Mouse (Mus musculus) gonadal fat pad, adult 2 months (tissue): ENCODE data around the gene Knl1. TPM values are rescaled to one million over a fixed set of nuclear protein-coding genes. Genes with fewer than 3 reads are reported as not detected.

Experiments
- polyA plus RNA-seq: library from polyadenylated mRNA; depleted of rRNA; stranded (reverse); fragments of >200 nt; gene quantifications from 2 replicates; pipeline ENCODE4 v1.2.3, GENCODE M21; 2012; rRNA removed

Gene Knl1
- polyA plus RNA-seq, 1 experiment: 0.27 TPM

Other genes starting within 250 kb of the Knl1 start
- 2.0 and 2.8 TPM in 2 replicates for gene Knstrn, start 233.1 kb upstream of the Knl1 start, polyA plus RNA-seq
- gene Ivd, start 185.2 kb upstream of the Knl1 start, polyA plus RNA-seq: 109 and 135 TPM in 2 replicates
- 22.9 and 29.9 TPM in 2 replicates for gene Bahd1, start 146.7 kb upstream of the Knl1 start, polyA plus RNA-seq
- 11.8 and 12.0 TPM in 2 replicates for gene Chst14, start 120.6 kb upstream of the Knl1 start, polyA plus RNA-seq
- gene Ccdc32, start 17.7 kb upstream of the Knl1 start, polyA plus RNA-seq: 7.4 and 10.3 TPM in 2 replicates
- gene Rpusd2, start 12.3 kb upstream of the Knl1 start, polyA plus RNA-seq: 2.8 and 3.5 TPM in 2 replicates
- gene Rad51, start 65.7 kb downstream of the Knl1 start, polyA plus RNA-seq: 2.1 and 2.6 TPM in 2 replicates
- 23.1 and 24.5 TPM in 2 replicates for gene Rmdn3, start 109.9 kb downstream of the Knl1 start, polyA plus RNA-seq
- gene Gchfr, start 120.7 kb downstream of the Knl1 start, polyA plus RNA-seq: 15.6 and 55.8 TPM in 2 replicates
- 0.03 TPM in 1 of 2 replicates, not detected in the other for gene Gm14137, start 127.4 kb downstream of the Knl1 start, polyA plus RNA-seq
- gene Zfyve19, start 161.5 kb downstream of the Knl1 start, polyA plus RNA-seq: 45.3 and 57.7 TPM in 2 replicates
- gene Dnajc17, start 161.7 kb downstream of the Knl1 start, polyA plus RNA-seq: 6.7 and 8.9 TPM in 2 replicates
- 1.2 and 1.7 TPM in 2 replicates for gene Ppp1r14d, start 182.8 kb downstream of the Knl1 start, polyA plus RNA-seq
- gene Spint1, start 190.2 kb downstream of the Knl1 start, polyA plus RNA-seq: 38.8 and 49.1 TPM in 2 replicates
- gene Rhov, start 224.2 kb downstream of the Knl1 start, polyA plus RNA-seq: 0.27 and 0.57 TPM in 2 replicates
- gene Vps18, start 241.6 kb downstream of the Knl1 start, polyA plus RNA-seq: 23.3 and 23.6 TPM in 2 replicates